Mouse (Mus musculus) right cerebral cortex, postnatal 14 days (tissue): ENCODE measurements around the gene Olfr920.

Experiments used
- DNase-seq: peaks from one replicate; pipeline ENCODE4 v3.0.0; 2022

Olfr920 gene

GRCm38 (mm10) chr9:38751999-38752398 lies at the start of gene Olfr920:
Gene Olfr920 (plus strand): TSS chr9:38752299.
- DNase-seq = no peak

- no peak for DNase-seq
Measured at GRCm38 (mm10) chr9:38718102-38718501, 34.0 kb upstream of the Olfr920 start, which contains the start of gene Vwa5a. Gene Vwa5a (plus strand): TSS chr9:38718268.

- DNase-seq = no peak
Measured at GRCm38 (mm10) chr9:38718927-38719441, 33.1 kb upstream of the Olfr920 start.

- DNase-seq = no peak
Measured at GRCm38 (mm10) chr9:38724044-38724443, 28.1 kb upstream of the Olfr920 start.

GRCm38 (mm10) chr9:38728218-38728617 lies 23.9 kb upstream of the Olfr920 start:
- no peak for DNase-seq

GRCm38 (mm10) chr9:38741408-38741807 lies 10.7 kb upstream of the Olfr920 start:
- DNase-seq = no peak

GRCm38 (mm10) chr9:38744619-38745315 lies 7.3 kb upstream of the Olfr920 start:
- no peak for DNase-seq

- DNase-seq = no peak
Measured at GRCm38 (mm10) chr9:38772768-38773167, 20.7 kb downstream of the Olfr920 start, which contains the start of gene Olfr921. Gene Olfr921 (plus strand): TSS chr9:38773068.

GRCm38 (mm10) chr9:38792689-38793088 lies 40.6 kb downstream of the Olfr920 start:
- DNase-seq = no peak

- DNase-seq = peak; percentile 9
Measured at GRCm38 (mm10) chr9:38805696-38806095, 53.6 kb downstream of the Olfr920 start.
